Mouse (Mus musculus) kidney, embryonic 15.5 days (tissue): ENCODE results near the gene Memo1. TPM values are rescaled to one million over a fixed set of nuclear protein-coding genes. Genes with fewer than 3 reads are reported as not detected.

Experiments used
- ATAC-seq: fragments of 200-750 bp; cut with Nextera tagmentation; replicated peaks from 2 replicates; pipeline ENCODE4 v1.8.0; 2017; ENCODE audit warnings: moderate TSS enrichment; ENCODE audit not compliant: low FRiP score
- H3K27ac ChIP-seq: fragments of 300-500 bp; sonication (generic); 2 replicates; pipeline ENCODE4 v1.5.1; 2015; ENCODE audit warnings: mild to moderate bottlenecking, inconsistent platforms
- H3K27me3 ChIP-seq: fragments of 300-500 bp; sonication (generic); 2 replicates; pipeline ENCODE4 v1.6.1; 2015; ENCODE audit warnings: inconsistent platforms
- H3K36me3 ChIP-seq: fragments of 300-500 bp; sonication (generic); 2 replicates; pipeline ENCODE4 v1.6.1; 2015; ENCODE audit warnings: inconsistent platforms
- H3K4me1 ChIP-seq: fragments of 300-500 bp; sonication (generic); 2 replicates; pipeline ENCODE4 v1.6.1; 2015; ENCODE audit warnings: inconsistent platforms
- H3K4me2 ChIP-seq: fragments of 300-500 bp; sonication (generic); 2 replicates; pipeline ENCODE4 v1.6.1; 2015; ENCODE audit warnings: moderate library complexity, mild to moderate bottlenecking, inconsistent platforms
- H3K4me3 ChIP-seq: fragments of 300-500 bp; sonication (generic); replicated peaks from 2 replicates; pipeline ENCODE4 v1.5.1; 2015; ENCODE audit warnings: mild to moderate bottlenecking, inconsistent platforms
- H3K9ac ChIP-seq: fragments of 300-500 bp; sonication (generic); 2 replicates; pipeline ENCODE4 v1.6.1; 2015; ENCODE audit warnings: mild to moderate bottlenecking, inconsistent platforms
- H3K9me3 ChIP-seq: fragments of 300-500 bp; sonication (generic); replicated peaks from 2 replicates; pipeline ENCODE4 v1.6.1; 2016; ENCODE audit warnings: inconsistent platforms
- whole genome bisulfite sequencing: fragments of 180-500 bp; shearing (Covaris S2); methylation state at CpG from one replicate; pipeline ENCODE4 v1.1.7; 2015; ENCODE audit warnings: mixed read lengths; 5-methylcytosine and 5-hydroxymethylcytosine counted together
- polyA plus RNA-seq: library from polyadenylated mRNA; unstranded; fragments of >200 nt; fragmentation: Nextera tagmentation; extraction: Ambion mirVana; gene quantifications from 2 replicates; pipeline ENCODE4 v1.2.1, GENCODE M21; 2015

The Memo1 gene
- polyA plus RNA-seq, 1 experiment from 2014 or later: 81.7 TPM

DNA sequence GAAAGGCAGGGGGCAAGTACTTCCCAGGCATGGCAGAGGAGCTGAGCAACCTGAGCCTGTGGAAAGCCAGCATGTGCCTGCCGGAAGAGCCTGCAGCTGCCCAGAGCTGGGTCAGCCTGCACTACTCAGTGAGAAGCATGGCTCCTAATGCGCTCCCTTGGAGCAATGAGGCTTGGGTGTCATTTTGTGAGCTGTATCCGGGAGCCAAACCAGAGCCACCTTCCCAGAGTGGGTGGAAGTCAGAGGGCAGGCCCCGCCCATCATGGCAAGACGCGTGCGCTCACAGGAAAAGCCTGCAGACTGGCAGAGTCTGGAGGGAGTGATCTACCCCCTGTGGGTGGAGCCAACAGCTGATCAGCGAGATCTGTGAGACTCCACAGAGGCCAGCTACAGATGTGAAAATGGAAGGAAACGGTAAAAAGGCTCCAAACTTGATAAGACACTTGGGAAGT is 135.9 kb downstream of the Memo1 start:
- H3K9me3 ChIP-seq: no peaks in the 10 kb centered on the region
- no peaks in the 10 kb centered on the region for H3K27me3 ChIP-seq
- peaks cover 4% of the 10 kb centered on the region; the same call in 1 of the 2 replicates for H3K4me1 ChIP-seq
- peak overlapping the region; percentile 78 for H3K4me2 ChIP-seq
- peak overlapping the region; percentile 38; the same call in 1 of the 2 replicates for H3K9ac ChIP-seq
- H3K27ac ChIP-seq: 0 out of 2 replicates have a peak overlapping the region, but pooled peaks have one; percentile 54
- WGBS: 2% methylated on average over 9 of the region's 9 CpGs
- H3K36me3 ChIP-seq: no peaks in the 10 kb centered on the region
- H3K4me3 ChIP-seq: peak overlapping the region; percentile 45
- peak; percentile 98 for ATAC-seq

DNA sequence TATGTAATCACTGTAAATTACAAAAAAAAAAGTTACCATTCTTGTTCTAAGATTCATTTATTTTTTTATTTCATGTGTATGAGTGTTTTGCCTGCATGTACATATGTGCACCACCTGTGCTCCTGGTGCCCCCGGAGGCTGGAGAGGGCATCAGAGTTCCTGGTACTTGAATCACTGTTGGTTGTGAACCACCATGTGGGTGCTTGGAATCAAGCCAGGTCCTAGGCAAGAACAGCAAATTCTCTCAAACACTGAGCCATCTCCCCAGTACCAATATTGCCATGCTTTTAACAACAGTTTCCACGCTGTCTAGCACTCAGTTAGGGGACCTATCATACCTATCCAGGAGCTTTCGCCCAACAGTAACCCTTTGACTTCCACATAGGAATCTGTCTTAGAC is 137.2 kb downstream of the Memo1 start:
- no peak for ATAC-seq
- no peaks in the 10 kb centered on the region for H3K36me3 ChIP-seq
- no peak overlapping the region for H3K4me3 ChIP-seq
- H3K27ac ChIP-seq: no peak overlapping the region
- H3K9ac ChIP-seq: no peak overlapping the region
- H3K4me1 ChIP-seq: peaks cover 4% of the 10 kb centered on the region; the same call in 1 of the 2 replicates
- H3K9me3 ChIP-seq: no peaks in the 10 kb centered on the region
- WGBS: 79% methylated on average over 3 of the region's 3 CpGs
- no peak overlapping the region for H3K4me2 ChIP-seq
- H3K27me3 ChIP-seq: no peaks in the 10 kb centered on the region

Other genes with a start within 250 kb of the Memo1 start
- gene Srd5a2, start 247.6 kb downstream of the Memo1 start, polyA plus RNA-seq: not detected in 2 replicates
- gene Dpy30, start 28.4 kb upstream of the Memo1 start, polyA plus RNA-seq: 237 and 269 TPM in 2 replicates
- 13.0 and 14.4 TPM in 2 replicates for gene Spast, start 43.5 kb upstream of the Memo1 start, polyA plus RNA-seq
- gene Slc30a6, start 100.1 kb upstream of the Memo1 start, polyA plus RNA-seq: 45.1 and 48.2 TPM in 2 replicates
- gene Nlrc4, start 163.6 kb upstream of the Memo1 start, polyA plus RNA-seq: 0.24 and 0.39 TPM in 2 replicates
- 55.3 and 70.1 TPM in 2 replicates for gene Yipf4, start 194.0 kb upstream of the Memo1 start, polyA plus RNA-seq
- gene Birc6, start 232.8 kb upstream of the Memo1 start, polyA plus RNA-seq: 89.3 and 97.7 TPM in 2 replicates